Mouse (Mus musculus): Measurements from ENCODE around the gene Fyco1. TPM values are rescaled to one million over a fixed set of nuclear protein-coding genes. Genes with fewer than 3 reads are reported as not detected.
"Not testable (repeated sequence)": the region's sequence is repeated elsewhere in the genome, so short reads cannot be mapped to it uniquely, and the experiment has no call there.

The Fyco1 gene
- polyA plus RNA-seq, 1 experiment from 2014 or later, result 3.8 TPM

DNA sequence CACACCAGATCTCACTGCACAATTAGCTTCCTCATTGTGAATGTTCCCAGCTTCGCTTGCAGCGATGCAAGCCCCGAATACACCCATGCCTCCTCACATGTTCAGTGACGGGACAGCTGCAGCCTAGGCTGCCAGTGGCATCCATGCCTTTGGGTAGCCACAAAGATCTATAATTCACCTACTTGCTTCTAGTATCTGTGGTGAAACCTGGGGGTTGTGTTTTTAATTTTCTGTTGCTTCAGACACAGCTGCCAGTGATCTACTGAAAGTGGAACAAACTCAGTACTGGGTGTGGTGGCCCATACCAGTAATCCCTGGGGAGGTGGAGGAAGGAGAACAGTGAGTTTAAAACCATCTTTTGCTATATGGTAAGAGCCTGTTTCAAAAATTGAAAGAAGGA is 88.8 kb downstream of the Fyco1 start:
- 80% methylated on average over 4 of the region's 4 CpGs for WGBS
- Histone ChIP-seq H3K4me3 (ENCODE audit: low read depth, low read length) (no peak overlapping the region), H3K4me1 (replicated peaks; ENCODE audit: control insufficient read depth, insufficient read depth, low read length) (no peaks in the 10 kb centered on the region), H3K36me3 (ENCODE audit: control insufficient read depth, insufficient read depth) (no peaks in the 10 kb centered on the region), H3K27ac (ENCODE audit: low read depth, low read length) (no peak overlapping the region), H3K9me3 (ENCODE audit: control insufficient read depth) (no peaks in the 10 kb centered on the region), H3K9ac (ENCODE audit: low read depth, low read length) (no peak overlapping the region), H3K4me2 (replicated peaks; ENCODE audit: low read depth) (no peak overlapping the region), H3K27me3 (replicated peaks; ENCODE audit: control insufficient read depth, insufficient read depth, low read length) (no peaks in the 10 kb centered on the region)
- TF ChIP-seq CTCF (IDR thresholded peaks at IDR 0.05; ENCODE audit: low read depth), result no peak
- no peak for ATAC-seq

DNA sequence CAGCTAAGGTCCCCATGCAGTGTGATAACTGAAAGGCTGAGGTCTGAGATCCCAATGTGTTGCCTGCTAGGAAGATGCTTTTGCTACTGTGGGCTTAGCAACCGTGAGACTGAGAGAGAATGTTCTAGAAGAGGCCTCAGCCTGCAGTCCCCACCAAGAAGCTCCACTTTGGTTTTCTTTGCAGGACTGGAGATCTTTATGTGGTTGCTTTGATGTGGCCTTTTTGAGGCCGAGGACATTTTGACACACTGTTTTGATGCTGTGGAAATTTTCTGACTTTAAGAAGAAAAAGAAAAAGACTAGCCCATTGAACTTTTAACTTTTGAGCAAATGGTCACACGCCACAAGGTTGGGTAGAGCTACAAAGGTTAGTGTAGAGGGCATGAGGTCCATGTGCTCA is 90.9 kb downstream of the Fyco1 start:
- no peak overlapping the region for H3K4me3 ChIP-seq (ENCODE audit: low read depth, low read length)
- no peaks in the 10 kb centered on the region for H3K9me3 ChIP-seq (ENCODE audit: control insufficient read depth)
- WGBS, result 85% methylated on average over 3 of the region's 3 CpGs
- no peak overlapping the region for H3K9ac ChIP-seq (ENCODE audit: low read depth, low read length)
- TF ChIP-seq CTCF (IDR thresholded peaks at IDR 0.05; ENCODE audit: low read depth), result no peak
- no peaks in the 10 kb centered on the region for H3K36me3 ChIP-seq (ENCODE audit: control insufficient read depth, insufficient read depth)
- H3K27me3 ChIP-seq (replicated peaks; ENCODE audit: control insufficient read depth, insufficient read depth, low read length), result no peaks in the 10 kb centered on the region
- no peaks in the 10 kb centered on the region for H3K4me1 ChIP-seq (replicated peaks; ENCODE audit: control insufficient read depth, insufficient read depth, low read length)
- H3K27ac ChIP-seq (ENCODE audit: low read depth, low read length), result no peak overlapping the region
- ATAC-seq, result no peak
- no peak overlapping the region for H3K4me2 ChIP-seq (replicated peaks; ENCODE audit: low read depth)

DNA sequence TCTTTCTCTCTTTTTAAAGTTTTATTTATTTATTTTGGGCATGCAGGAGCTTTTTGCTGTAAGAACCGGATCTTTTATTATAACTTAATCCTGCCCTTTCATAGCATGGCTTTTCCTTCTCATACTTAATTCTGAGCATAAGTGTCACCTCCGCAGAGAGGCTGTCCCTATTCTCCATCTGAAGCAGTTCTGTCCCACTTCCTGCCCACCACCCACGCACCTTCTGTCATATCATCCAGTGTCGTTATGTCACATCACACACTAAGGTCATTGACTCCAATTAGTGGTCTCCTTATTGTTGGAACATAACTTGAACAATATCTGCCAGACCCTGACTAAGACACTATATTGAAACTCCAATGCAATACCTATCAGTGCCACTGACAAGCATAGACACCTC is 93.1 kb downstream of the Fyco1 start:
- Histone ChIP-seq H3K9me3 (ENCODE audit: control insufficient read depth) (no peaks in the 10 kb centered on the region), H3K4me3 (ENCODE audit: low read depth, low read length) (no peak overlapping the region), H3K36me3 (ENCODE audit: control insufficient read depth, insufficient read depth) (no peaks in the 10 kb centered on the region), H3K27ac (ENCODE audit: low read depth, low read length) (no peak overlapping the region), H3K27me3 (replicated peaks; ENCODE audit: control insufficient read depth, insufficient read depth, low read length) (no peaks in the 10 kb centered on the region), H3K9ac (ENCODE audit: low read depth, low read length) (no peak overlapping the region), H3K4me1 (replicated peaks; ENCODE audit: control insufficient read depth, insufficient read depth, low read length) (no peaks in the 10 kb centered on the region), H3K4me2 (replicated peaks; ENCODE audit: low read depth) (no peak overlapping the region)
- ATAC-seq, result no peak
- no peak for TF ChIP-seq CTCF (IDR thresholded peaks at IDR 0.05; ENCODE audit: low read depth)
- WGBS, result 72% methylated on average over 4 of the region's 4 CpGs

DNA sequence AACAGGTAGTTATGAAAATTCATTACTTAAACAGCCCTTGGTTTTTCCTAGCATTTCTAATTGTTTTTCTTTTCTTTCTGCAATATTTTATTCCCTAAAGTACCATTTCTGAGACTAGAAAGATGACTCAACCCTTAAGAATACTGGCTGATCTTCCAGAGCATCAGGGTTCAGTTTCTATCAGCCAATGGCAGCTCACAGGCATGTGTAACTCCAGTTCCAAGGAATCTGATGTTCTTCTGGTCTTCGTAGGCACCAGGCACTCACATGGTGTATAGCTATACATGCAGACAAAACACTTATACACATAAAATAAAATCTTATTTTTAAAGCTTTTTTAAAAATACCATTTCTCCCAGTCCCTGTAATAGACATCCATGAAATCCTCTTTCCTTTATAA is 93.5 kb downstream of the Fyco1 start:
- H3K27ac ChIP-seq (ENCODE audit: low read depth, low read length), result no peak overlapping the region
- H3K27me3 ChIP-seq (replicated peaks; ENCODE audit: control insufficient read depth, insufficient read depth, low read length), result no peaks in the 10 kb centered on the region
- H3K4me3 ChIP-seq (ENCODE audit: low read depth, low read length), result no peak overlapping the region
- no peak overlapping the region for H3K9ac ChIP-seq (ENCODE audit: low read depth, low read length)
- H3K4me1 ChIP-seq (replicated peaks; ENCODE audit: control insufficient read depth, insufficient read depth, low read length), result no peaks in the 10 kb centered on the region
- no peak for ATAC-seq
- H3K9me3 ChIP-seq (ENCODE audit: control insufficient read depth), result no peaks in the 10 kb centered on the region
- no peak for TF ChIP-seq CTCF (IDR thresholded peaks at IDR 0.05; ENCODE audit: low read depth)
- H3K36me3 ChIP-seq (ENCODE audit: control insufficient read depth, insufficient read depth), result no peaks in the 10 kb centered on the region
- 50% methylated on average over 1 of the region's 1 CpGs for WGBS
- no peak overlapping the region for H3K4me2 ChIP-seq (replicated peaks; ENCODE audit: low read depth)

DNA sequence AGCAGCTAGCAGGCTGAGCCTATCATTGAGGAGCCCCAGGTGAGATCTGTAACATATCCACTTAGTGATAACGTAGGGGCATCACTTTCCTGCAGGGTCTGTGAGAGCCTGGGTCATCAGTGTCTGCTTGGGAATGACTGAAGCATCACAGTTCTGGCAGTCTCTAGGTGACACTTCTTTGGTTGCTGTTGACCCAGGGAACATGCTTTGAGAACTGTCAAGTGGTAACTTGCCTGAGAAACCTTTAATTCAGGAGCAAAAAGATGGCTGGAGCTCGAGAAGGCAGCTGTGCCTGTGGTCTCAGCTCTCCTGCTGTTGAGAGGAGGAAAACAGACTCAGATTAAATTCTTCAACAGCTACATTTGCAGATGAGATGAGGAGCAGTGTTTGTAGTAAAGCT is 94.4 kb downstream of the Fyco1 start:
- ATAC-seq, result no peak
- no peak for TF ChIP-seq CTCF (IDR thresholded peaks at IDR 0.05; ENCODE audit: low read depth)
- Histone ChIP-seq H3K4me1 (replicated peaks; ENCODE audit: control insufficient read depth, insufficient read depth, low read length) (no peaks in the 10 kb centered on the region), H3K36me3 (ENCODE audit: control insufficient read depth, insufficient read depth) (no peaks in the 10 kb centered on the region), H3K4me3 (ENCODE audit: low read depth, low read length) (no peak overlapping the region), H3K4me2 (replicated peaks; ENCODE audit: low read depth) (no peak overlapping the region), H3K9me3 (ENCODE audit: control insufficient read depth) (no peaks in the 10 kb centered on the region), H3K27me3 (replicated peaks; ENCODE audit: control insufficient read depth, insufficient read depth, low read length) (no peaks in the 10 kb centered on the region), H3K27ac (ENCODE audit: low read depth, low read length) (no peak overlapping the region), H3K9ac (ENCODE audit: low read depth, low read length) (no peak overlapping the region)
- 61% methylated on average over 2 of the region's 2 CpGs for WGBS

DNA sequence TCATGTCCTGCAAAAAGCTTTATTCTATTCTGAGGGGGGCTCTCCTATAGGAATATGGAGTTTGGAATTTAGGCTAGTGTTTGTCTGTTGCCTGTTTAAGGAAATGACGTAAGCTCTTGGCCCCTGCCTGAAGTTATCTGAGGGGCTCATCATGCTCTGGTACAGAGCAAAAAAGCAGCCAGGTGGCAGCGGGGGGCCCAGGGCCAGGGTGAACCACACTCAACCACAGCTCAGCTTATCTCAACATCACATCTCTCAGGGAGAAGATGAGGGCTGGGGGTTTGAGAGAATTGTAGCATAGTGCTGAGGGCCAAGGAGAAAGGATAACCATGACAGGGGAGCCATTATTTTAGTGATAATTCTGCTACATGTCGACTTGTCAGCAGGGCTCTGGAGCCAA is 94.9 kb downstream of the Fyco1 start:
- no peak overlapping the region for H3K4me3 ChIP-seq (ENCODE audit: low read depth, low read length)
- H3K27me3 ChIP-seq (replicated peaks; ENCODE audit: control insufficient read depth, insufficient read depth, low read length), result no peaks in the 10 kb centered on the region
- H3K9ac ChIP-seq (ENCODE audit: low read depth, low read length), result no peak overlapping the region
- no peak overlapping the region for H3K27ac ChIP-seq (ENCODE audit: low read depth, low read length)
- no peaks in the 10 kb centered on the region for H3K36me3 ChIP-seq (ENCODE audit: control insufficient read depth, insufficient read depth)
- no peak for ATAC-seq
- TF ChIP-seq CTCF (IDR thresholded peaks at IDR 0.05; ENCODE audit: low read depth), result no peak
- no peak overlapping the region for H3K4me2 ChIP-seq (replicated peaks; ENCODE audit: low read depth)
- H3K4me1 ChIP-seq (replicated peaks; ENCODE audit: control insufficient read depth, insufficient read depth, low read length), result no peaks in the 10 kb centered on the region
- 63% methylated on average over 3 of the region's 3 CpGs for WGBS
- no peaks in the 10 kb centered on the region for H3K9me3 ChIP-seq (ENCODE audit: control insufficient read depth)

DNA sequence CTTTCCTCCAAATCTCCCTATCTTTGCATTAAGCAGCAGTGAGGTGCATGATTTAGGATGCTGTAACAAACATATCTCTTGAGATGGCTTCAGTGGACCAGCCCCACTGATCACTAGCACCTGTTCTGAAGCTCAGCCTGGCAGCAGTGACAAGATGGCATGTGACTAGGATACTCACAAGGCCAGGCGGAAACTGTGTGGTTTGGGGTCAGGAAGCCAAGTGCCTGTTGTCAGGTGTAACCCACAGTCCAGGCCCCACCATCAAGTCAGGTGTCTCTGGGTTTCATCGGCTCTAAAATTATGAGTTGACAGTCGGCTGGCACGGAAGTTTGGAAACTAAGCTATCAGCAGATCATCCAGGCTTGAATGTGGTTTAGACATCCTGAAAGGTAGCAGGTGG is 97.4 kb downstream of the Fyco1 start:
- no peak overlapping the region for H3K9ac ChIP-seq (ENCODE audit: low read depth, low read length)
- no peak overlapping the region for H3K27ac ChIP-seq (ENCODE audit: low read depth, low read length)
- 88% methylated on average over 4 of the region's 4 CpGs for WGBS
- H3K4me2 ChIP-seq (replicated peaks; ENCODE audit: low read depth), result no peak overlapping the region
- H3K4me1 ChIP-seq (replicated peaks; ENCODE audit: control insufficient read depth, insufficient read depth, low read length), result no peaks in the 10 kb centered on the region
- no peak for TF ChIP-seq CTCF (IDR thresholded peaks at IDR 0.05; ENCODE audit: low read depth)
- H3K27me3 ChIP-seq (replicated peaks; ENCODE audit: control insufficient read depth, insufficient read depth, low read length), result no peaks in the 10 kb centered on the region
- H3K36me3 ChIP-seq (ENCODE audit: control insufficient read depth, insufficient read depth), result no peaks in the 10 kb centered on the region
- ATAC-seq, result no peak
- H3K4me3 ChIP-seq (ENCODE audit: low read depth, low read length), result no peak overlapping the region
- H3K9me3 ChIP-seq (ENCODE audit: control insufficient read depth), result no peaks in the 10 kb centered on the region

DNA sequence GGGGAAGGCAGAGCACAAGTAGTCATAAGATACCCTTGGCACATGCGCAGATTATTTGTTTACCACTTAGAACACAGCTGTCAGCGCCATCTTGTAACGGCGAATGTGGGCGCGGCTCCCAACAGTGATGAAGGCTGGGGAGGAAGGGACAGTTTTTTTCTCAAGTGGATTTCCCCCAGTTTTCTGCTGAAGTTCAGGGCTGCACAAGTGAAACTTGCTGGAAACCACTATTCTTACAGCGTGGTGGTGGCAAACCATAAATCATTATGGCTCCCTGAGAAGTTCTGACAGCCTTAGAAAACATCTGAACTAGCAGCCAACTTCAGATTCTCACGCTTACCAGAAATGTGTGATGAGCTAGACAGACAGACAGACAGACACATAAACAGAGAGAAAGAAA is 102.0 kb downstream of the Fyco1 start:
- H3K9me3 ChIP-seq (ENCODE audit: control insufficient read depth); H3K36me3 ChIP-seq (ENCODE audit: control insufficient read depth, insufficient read depth); H3K4me1 ChIP-seq (replicated peaks; ENCODE audit: control insufficient read depth, insufficient read depth, low read length); ATAC-seq; H3K4me3 ChIP-seq (ENCODE audit: low read depth, low read length); H3K27ac ChIP-seq (ENCODE audit: low read depth, low read length); H3K9ac ChIP-seq (ENCODE audit: low read depth, low read length); H3K27me3 ChIP-seq (replicated peaks; ENCODE audit: control insufficient read depth, insufficient read depth, low read length); H3K4me2 ChIP-seq (replicated peaks; ENCODE audit: low read depth): not testable (repeated sequence)
- WGBS, result 90% methylated on average over 7 of the region's 8 CpGs
